Mouse (Mus musculus) stomach, postnatal 0 days (tissue): ENCODE measurements around the gene Kdm4d.

Experiments
- CTCF ChIP-seq: IDR thresholded peaks from 2 replicates; pipeline ENCODE4 v1.5.1; 2016; ENCODE audit warnings: antibody characterized with exemption, low read depth, mild to moderate bottlenecking, moderate library complexity
- EP300 ChIP-seq: optimal IDR thresholded peaks from 2 replicates; pipeline ENCODE3; 2016; ENCODE audit warnings: antibody characterized with exemption

GRCm38 (mm10) chr9:14544034-14544757 lies 43.9 kb upstream of the Kdm4d start:
- TF ChIP-seq CTCF (no peak), EP300 (no peak)
